Mouse (Mus musculus) urinary bladder, adult 18-20 months (tissue): ENCODE results near the gene Ypel3.

Experiments
- DNase-seq, 2 experiments: peaks; one replicate each; pipeline ENCODE4 v3.0.0; 2022; ENCODE audit warnings: low spot score in 2 of 2, mixed read lengths in 2 of 2

Ypel3 gene

DNA sequence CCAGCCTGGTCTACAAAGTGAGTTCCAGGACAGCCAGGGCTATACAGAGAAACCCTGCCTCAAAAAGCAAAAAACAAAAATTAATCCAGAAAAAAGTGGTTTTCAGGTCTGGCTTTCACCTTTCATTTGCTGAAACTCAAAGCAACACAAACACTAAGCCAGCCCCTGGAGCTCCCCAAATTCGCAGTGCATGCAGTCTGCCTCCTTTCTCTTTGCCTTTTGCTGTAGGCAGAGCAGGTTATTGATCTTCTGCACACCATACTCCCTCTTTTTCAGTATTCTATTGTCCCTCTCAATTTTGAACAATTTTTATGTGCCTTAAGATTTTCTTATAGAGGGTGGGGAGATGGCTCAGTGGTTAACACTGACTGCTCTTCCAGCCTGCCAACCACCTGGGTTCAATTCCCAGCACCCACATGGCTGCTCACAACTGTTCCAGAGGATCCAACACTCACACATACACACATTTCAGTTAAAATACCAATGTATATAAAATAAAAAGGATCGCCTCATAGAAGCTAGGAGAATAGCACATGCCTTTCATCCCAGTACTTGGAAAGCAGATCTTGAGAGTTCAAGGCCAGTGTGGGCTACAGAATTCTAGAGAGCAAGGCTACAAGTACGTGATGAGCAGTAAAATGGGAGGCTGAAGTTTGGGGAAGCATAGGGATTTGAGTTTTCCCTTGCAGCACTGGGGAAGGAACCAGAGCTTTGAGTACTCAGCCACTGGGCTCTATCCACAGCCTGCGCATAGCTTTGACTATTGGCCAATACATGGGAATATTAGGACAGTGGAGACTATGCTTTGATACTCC is 16.9 kb downstream of the Ypel3 start:
- DNase-seq, result no peak

GRCm38 (mm10) chr7:126794271-126794605 is 17.5 kb downstream of the Ypel3 start:
- DNase-seq, result no peak

- no peak for DNase-seq
These were observed 18.9 kb downstream of the Ypel3 start for GRCm38 (mm10) chr7:126795387-126796317.

DNA sequence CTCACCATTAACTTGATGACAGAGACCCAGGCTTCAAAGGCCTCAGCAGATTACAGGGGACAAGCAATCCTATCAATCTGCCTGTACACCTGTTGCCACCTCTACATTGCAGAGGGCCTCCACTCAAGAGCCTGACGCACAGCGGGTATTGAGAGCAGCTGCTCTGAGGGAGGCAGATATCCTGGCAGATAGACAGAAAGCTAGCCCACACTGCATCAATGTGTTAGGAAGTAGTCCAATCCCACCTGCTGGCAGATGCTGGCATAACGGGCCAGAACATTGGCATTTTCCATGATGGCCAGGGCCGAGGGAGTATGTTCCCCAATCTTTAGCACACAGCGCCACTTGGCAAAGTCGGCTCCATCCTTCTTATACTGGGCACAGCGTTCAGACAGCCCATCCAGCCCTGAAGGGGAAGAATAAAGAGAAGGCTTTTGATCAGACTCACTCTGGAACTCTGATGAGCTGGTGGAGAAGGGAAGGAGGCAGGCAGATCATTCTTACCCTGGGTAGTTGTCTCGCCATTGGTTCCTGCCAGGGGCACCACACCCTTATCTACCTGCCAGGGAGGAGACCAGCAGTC is 19.7 kb downstream of the Ypel3 start:
- DNase-seq, result no peak

DNA sequence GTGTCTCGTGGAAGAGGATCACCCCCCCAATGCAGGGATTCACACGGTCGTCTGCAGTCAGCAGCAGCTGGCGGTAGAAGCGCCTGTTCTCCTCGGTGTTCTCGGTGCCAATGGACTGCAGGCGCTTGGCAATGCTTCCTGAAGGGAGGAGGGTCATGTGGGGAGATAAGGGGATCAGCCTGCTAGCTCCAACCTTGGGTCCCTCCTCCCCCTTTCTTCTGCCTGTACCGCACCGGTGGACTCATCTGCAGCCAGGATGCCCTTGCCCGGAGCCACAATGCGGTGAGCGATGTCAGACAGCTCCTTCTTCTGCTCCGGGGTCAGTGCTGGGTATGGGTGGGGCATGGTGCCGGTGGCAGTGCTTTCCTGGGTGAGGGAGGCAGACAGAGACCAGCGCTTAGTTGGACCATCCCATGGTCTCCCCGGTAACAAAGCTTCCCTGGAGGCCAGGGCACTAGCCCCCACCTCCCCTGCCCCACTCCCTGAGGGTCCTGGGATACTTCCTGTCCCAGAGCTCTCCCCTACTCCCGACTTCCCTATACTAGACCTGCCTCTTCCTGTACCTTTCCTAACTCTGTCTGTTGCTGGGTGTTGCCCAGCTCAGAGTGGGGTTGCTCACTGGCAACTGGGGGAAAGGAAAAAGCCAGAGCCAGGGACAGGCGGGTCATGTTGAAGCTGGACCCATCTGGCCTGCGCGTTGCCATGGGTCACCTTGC is 20.8 kb downstream of the Ypel3 start, which contains the start of gene Fam57b:
Gene Fam57b (plus strand): TSS at position 258 of the 716 bp plus-strand sequence.
- peak in 1 of 2 experiments; percentile 35 for DNase-seq

- DNase-seq, result no peak
These were observed 21.6 kb downstream of the Ypel3 start for GRCm38 (mm10) chr7:126798127-126799049.

GRCm38 (mm10) chr7:126799050-126799467 is 22.3 kb downstream of the Ypel3 start:
- peak; percentile 84 to 98 for DNase-seq

DNA sequence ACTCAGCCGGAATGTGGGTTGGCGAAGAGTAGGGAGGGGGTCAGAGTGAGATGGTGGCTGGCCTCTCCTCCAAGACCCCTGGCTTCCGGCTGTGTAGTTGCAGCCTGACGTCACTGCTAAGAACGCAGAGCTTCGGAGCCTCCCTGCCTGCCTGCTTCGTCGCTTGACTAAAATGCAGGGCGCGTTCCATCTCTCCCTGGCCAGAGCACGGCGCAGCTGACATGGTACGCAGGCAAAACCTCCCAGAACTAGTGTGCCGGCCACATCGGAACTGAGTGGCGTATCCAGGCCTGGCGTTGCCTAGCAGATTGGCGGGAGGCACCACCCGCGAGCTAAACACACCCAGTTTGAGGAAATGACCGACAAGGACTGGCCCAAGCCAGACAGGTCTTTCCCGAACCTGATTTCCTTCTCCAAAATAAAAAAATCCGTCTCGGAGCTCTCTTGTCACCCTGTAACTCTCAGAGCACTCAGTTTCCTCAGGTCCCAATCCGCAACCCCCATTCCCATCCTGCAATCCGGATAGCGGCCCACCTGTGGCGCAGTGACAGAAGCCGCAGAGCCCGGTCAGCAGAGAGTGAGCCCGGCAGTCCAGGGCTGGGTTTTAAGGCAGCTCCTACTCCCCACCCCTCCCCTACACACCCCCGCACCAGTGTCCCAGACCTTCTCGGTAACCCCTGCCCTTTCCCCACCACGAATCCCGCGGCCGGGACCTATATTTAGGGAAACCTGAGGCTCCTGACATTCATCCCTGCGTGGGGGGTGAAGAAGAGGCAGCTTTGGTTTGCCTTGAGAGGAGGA is 22.9 kb downstream of the Ypel3 start:
- DNase-seq, result peak in 1 of 2 experiments; percentile 74

DNA sequence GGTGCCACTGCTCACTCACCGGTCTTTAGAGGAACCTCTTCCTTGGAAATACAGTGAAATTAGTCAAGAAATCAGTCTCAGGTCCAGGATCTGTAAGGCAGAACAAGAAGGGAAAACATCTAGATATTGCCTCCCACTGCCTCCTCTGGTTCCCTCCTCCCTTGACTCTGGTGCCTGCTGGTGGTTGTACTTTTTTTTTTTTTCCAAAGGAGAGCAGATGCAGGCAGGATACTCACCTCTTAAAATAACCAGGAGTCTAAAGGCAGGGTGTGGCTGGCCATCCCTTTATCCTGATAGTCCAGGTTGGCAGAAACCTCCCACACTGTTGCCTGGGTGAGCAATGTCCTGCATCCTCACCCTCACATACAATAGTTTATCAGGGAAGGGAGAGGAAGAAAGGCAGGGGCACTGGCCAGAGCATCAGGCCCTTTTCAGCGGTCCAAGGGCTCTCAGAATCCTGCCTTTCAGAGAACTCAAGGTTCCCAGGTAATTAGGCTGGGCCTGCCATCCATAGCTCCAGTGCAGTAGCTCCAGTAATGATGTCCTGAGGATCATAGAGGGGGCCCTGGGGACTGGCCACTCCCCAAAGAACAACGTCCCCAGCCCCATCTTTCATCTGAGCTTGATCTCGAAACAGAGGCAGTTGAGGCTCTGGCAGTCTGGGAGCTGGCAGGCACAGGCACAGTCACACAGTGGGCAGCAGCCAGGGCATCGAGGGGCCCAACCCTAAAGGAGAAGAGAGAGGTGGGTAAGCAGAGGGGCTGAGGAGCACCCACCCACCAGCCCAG is 23.7 kb downstream of the Ypel3 start:
- no peak for DNase-seq

DNA sequence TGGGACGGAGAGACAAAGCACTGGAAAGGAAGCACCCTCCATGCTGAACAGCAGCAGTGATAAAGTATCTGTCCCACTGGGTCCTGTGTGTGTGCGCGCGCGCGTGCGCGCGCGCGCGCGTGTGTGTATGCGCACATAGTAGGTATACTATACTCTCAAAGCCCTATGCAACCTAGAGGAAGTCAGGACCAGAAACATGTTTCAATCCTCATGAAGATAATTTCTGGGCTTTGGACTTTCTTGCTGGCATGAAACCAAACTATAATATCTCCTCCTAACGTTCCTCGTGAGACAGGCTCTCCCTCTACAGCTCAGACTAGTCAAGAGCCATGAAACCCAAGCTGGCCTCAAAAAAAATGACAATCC is 24.3 kb downstream of the Ypel3 start:
- DNase-seq, result no peak

- no peak for DNase-seq
These were observed 25.6 kb downstream of the Ypel3 start for GRCm38 (mm10) chr7:126802134-126802889.

GRCm38 (mm10) chr7:126803181-126803580 is 26.4 kb downstream of the Ypel3 start:
- no peak for DNase-seq

DNA sequence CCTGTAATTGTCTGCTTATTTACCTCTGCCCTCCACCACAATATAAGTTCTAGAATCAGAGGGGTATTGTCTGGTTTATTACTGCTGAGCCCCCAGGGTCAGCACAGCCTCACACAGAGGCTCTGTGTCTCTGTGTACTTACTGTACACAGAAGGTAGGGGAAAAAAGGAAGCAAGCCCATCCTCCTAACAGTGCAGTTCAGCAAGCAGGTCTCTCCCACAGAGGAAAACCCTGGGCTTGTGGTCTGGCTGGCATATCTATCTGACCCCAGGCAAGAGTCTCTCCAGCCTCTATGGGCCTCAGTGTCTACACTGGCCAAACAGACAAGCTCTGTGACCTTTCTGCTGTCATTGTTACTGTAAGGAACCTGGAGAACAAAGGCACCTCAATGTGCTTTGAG is 27.0 kb downstream of the Ypel3 start:
- no peak for DNase-seq

DNA sequence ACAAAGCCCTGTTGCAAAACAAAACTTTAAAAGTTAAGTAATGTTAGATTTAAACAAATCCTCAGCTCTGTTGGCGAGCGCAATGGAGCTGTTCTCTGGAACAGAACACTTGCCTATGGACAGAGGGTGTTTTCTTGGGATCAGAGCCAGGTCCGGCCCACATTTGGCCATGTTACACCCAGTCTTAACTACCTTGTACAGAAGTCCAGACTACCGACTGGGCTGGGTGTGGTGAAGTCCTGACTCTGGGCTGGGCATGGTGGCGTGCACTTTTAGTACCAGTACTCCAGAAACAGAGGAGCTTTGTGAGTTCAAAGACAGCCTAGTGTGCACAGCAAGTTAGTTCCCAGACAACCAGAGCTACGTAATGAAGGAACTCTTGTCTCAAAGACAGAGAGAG is 30.2 kb downstream of the Ypel3 start:
- DNase-seq, result no peak

DNA sequence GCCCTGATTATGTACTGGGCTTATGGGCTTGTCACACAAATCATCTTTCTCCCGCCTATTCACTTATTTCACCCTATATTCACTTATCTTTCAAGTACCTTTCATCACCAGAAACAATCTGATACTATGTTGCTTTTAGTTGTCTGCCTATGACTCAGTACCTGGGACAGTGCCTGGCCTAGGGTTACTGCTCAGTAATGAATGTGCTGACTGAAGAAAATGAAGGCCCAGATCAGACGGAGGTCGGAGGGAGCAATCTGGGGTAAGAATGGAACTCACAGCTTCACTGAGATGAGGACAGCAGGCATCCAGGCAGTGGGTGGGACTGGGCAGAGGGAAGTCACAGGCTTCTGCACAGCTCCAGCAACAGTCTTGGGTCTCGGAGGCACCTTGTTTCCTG is 30.6 kb downstream of the Ypel3 start:
- no peak for DNase-seq

DNA sequence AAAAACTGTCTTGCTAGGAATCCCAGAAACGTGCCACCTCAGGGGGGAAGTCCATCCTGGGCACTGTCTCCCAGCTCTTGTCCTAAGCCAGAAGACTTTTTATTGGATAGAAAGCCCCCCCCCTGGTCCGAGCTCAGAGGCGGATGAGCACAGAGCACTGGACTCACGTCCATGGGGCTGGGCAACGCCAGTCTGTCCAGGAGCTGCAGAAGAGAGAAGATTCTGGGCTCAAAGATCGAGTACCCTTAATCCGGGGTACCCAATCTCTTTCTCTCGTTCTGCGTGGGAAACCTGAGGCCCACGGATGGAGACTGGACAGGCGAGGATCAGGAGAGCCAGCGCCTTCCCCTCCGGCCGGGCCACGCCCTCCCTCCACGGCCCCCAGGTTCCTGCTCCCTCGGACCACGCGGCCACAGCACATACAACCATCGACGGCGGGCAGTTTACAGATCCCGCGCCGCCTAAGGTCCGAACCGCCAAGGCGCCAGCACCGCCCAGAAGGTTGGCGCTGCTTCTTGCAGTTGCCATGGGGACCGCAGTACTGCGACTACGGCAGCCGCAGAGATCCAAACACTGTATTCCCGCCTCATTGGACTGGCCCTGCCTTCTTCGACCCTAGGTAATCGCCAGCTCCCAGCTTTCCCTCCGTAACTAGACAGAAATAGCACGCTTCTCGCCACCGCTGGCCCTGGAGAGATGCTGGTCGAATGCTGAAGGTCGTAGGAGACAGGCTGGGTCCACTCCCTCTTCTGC is 32.1 kb downstream of the Ypel3 start:
- DNase-seq, result peak; percentile 79 to 81

DNA sequence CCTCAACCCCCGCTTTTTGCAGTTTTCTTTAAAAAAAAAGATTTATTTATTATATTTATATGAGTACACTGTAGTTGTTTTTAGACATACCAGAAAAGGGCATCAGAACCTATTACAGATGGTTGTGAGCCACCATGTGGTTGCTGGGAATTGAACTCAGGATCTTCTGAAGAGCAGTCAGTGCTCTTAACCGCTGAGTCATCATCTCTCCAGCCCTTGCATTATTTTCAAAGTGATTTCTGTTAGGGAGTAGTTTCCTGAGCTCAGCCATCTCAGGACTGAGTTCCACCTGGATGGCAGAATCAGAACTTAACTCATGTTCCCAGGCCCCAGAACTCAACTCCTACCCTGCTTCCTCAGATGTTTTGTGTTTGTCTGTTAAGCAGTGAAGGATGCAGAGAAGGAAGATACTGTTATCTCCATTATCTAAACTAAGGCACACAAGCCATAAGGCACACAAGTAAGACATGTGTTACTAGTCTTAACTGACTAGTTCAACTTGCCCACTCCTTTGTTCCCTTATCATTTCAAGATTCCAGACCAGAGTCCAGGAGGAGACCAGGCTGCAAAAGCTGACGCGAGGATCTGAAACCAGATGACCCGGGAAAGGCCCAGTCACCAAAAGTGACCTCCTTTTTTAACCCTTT is 33.1 kb downstream of the Ypel3 start:
- no peak for DNase-seq
